Mouse (Mus musculus) T-cell, adult 2 months (primary cell): ENCODE results near the gene Tmem119.
"Not testable (repeated sequence)": the region's sequence is repeated elsewhere in the genome, so short reads cannot be mapped to it uniquely, and the experiment has no call there.

Source experiments
- DNase-seq: peaks from one replicate; pipeline ENCODE4 v3.0.0; 2022; ENCODE audit warnings: low spot score

Tmem119 gene

GRCm38 (mm10) chr5:113788645-113789044 lies 11.7 kb downstream of the Tmem119 start:
- no peak for DNase-seq

DNA sequence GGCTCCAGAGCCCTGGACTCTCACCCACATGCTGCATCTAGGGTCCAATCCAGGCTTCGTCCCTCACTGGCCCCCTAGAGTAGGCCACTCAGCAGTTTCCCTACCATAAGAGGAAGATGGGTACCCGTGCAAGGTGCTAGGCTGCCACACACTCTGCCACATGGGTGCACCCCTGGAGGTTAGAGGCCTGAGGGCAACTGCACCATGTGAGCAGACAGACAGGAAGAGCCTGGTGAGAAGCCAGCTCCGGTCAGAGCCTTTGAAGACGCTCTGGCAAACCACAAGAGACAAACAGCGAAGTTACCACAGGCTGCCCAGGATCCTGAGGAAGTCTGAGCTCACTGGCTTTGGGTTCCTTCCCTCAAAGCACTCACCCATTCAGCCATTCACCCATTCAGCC lies 13.3 kb downstream of the Tmem119 start:
- DNase-seq = peak; percentile 70

- DNase-seq = not testable (repeated sequence)
These were observed 16.2 kb downstream of the Tmem119 start for GRCm38 (mm10) chr5:113784104-113784503.

GRCm38 (mm10) chr5:113783581-113784001 lies 16.7 kb downstream of the Tmem119 start:
- DNase-seq = no peak

DNA sequence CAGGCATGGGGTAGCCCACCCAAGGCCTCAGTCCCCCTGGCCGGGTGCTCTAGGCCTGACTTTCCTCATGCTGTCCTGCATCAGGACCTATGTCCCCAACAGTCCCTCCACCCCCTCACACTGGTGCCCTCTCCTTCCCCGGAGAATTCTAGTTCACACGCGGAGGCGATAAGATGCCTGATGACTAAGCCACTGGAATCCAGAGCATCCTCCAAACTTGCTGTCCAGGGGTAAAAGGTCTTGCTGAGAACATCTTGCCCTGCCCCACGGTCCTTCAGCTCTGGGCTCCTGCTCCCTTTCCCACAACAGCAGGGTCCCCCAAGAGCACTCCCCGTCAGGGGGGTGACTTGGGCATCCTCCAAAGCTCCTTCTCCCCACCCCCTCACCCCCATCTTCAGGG lies 17.7 kb downstream of the Tmem119 start:
- DNase-seq = no peak

DNA sequence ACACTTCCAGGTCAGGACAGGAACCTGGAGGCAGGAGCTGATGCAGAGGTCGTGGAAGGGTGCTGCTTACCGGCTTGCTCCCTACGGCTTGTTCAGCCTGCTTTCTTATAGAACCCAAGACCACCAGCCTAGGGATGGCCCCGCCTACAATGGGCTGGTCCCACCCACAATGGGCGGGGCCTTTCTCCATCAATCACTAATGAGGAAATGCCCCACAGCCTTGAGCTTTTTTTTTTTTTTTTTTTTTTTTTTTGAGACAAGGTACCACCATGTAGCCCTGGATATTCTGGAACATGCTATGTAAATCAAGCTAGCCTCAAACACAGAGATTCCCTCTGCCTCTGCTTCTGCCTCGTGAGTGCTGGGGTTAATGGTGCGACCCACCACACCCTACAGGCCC lies 18.4 kb downstream of the Tmem119 start:
- DNase-seq = no peak

GRCm38 (mm10) chr5:113781254-113781653 lies 19.1 kb downstream of the Tmem119 start:
- DNase-seq = no peak

GRCm38 (mm10) chr5:113780763-113781162 lies 19.6 kb downstream of the Tmem119 start:
- no peak for DNase-seq

GRCm38 (mm10) chr5:113780082-113780752 lies 20.1 kb downstream of the Tmem119 start:
- no peak for DNase-seq

- no peak for DNase-seq
These were observed 20.7 kb downstream of the Tmem119 start for GRCm38 (mm10) chr5:113779569-113779968.

DNA sequence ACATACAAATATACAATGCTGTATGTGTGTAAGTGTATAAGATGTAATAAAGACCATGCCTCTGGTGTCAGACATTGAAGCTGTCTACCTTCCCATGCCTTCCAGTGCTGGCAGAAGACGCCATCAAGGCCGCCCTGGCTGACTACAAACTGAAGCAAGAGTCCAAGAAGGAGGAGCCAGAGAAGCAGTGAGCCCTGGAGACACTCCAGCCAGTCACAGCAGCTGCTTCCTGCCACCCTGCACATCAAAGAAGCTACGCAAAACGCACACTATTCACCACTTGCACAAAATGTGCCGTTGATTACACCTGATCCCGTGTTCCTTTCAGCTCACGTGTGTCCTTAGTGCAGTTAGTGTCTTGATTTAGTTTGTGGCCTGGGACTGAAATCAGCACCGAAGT lies 22.6 kb downstream of the Tmem119 start:
- not testable (repeated sequence) for DNase-seq

DNA sequence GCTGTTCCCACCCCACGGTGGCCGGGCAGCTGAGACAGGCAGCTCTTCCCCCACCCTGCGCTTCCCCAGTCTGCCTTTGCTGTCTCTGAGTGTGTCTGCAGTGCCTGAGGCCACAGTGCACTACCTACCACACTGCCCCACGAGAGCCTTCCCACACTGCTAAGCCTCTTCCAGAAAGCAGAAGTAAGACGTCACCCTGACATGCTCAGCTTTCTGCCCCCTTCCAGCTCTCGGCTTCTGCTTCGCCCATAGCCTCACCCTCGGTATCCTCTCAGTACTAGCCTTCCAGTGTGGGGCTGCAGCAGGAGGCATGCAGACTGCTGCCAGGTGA lies 23.5 kb downstream of the Tmem119 start:
- no peak for DNase-seq

GRCm38 (mm10) chr5:113776128-113776895 lies 24.0 kb downstream of the Tmem119 start:
- no peak for DNase-seq

DNA sequence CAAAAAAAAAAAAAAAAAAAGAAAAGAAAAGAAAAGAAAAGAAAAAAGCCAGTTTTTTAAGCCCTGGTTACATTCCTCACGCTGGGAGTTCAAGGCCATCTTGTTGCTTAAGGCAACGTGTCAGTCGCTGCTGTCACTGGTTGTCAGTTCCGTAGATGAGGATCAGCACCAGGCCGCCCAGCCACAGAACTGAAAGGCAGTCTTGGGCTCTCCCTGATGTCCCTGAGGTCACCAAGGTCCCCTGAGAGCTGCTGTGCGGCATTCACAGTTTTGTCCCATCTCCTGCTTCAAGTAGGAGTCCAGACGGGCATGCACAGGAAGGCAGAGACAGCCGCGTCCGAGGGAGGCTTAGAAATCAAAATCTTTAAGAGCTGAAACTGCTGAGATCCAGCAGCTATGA lies 24.7 kb downstream of the Tmem119 start:
- no peak for DNase-seq

DNA sequence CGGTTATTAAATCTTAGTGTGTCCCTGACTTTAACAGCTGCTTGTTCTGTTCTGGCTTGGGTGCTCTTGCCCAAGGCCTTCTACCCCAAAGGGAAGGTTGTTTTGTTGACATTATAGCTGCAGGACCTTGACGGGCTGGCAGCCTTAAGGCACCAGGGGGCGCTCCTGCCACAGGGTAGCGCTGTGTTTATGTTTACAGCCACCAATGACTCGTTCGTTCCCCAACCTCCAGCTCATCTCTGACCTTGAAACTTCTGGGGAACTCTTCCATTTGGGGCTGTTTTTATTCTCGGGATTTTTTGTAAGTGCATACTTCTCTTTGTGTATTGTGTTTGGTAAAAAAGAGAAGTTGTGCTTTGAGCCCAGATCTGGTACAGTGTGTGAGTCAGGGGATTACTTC lies 26.7 kb downstream of the Tmem119 start:
- peak; percentile 88 for DNase-seq

DNA sequence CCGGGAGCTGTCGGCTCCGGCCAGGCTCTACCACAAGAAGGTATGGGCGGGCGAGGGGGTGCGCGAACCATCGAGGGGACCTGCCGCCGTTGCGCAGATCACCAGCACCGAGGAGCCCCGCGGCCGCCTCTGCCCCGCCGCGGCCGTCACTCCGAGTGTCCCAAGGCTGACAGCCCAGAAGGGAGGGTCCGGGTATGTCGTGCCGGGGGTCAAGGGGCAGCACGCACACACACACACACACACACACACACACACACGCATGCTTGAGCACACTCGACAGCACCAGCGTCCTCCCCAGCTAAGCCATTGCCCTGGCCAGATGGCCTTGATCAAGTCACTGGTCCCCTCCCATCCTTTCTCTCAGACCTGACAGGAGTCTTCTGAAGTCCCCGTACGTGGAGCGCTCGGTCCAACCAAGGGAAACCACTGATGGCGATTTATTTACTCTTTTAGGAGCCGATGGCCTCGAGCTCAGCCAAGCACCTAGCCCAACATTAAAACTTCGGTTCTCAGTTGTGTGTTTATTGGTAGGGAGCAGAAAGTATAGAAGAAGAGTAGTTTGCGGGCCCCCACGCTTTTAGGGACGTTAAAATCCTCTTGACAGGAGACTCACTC lies 27.3 kb downstream of the Tmem119 start:
- DNase-seq = no peak

GRCm38 (mm10) chr5:113772450-113772895 lies 27.8 kb downstream of the Tmem119 start, which contains the start of the genes Sart3 and Iscu:
Gene Sart3 (minus strand): TSS chr5:113772510.
Gene Iscu (plus strand): TSS chr5:113772748.
- DNase-seq = peak; percentile 95

DNA sequence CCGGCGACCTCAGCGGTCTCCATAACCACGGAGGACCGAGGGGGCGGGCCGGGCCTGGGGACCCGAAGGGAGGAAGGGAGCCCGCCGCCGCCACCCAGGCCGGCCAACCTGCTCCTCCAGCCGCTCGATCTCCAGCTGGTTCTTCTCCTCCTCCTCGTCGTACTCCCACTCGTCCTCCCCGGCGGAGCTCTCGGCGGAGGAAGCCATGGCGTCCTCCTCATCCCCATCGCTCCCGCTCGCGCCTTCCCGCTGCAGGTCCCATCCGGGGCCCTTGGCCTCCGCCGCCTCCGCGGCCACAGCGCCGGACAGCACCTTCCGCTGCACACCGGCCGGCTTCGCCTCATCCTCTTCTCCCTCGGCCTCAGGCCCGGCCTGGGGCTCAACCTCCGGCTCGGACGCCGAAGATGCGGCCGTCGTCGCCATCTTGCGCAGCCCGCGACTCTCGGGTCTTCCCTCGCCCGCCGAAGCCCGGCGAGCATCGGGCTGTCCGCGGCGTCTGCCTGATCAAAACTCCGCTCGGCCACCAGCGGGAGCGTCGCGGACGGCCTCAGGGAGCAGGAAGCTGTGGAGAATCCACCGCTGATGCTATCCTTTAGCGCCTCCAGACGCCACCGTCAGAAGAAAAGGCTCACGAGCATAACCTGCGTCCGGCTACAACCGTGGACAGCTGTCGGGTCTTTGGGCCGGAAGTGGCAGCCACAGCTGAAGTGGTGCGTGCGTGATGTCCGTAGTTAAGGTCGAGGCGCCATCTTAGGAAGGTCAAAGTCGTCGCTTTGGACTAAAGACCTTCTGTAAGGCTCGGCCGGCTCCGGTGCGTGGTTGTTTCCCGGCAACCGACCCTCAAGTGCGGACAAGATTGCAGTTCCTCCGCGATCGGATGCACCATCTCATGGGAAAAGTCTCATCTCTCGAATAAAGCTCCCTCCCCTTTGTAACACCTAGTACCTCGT lies 28.8 kb downstream of the Tmem119 start:
- peak; percentile 86 for DNase-seq

DNA sequence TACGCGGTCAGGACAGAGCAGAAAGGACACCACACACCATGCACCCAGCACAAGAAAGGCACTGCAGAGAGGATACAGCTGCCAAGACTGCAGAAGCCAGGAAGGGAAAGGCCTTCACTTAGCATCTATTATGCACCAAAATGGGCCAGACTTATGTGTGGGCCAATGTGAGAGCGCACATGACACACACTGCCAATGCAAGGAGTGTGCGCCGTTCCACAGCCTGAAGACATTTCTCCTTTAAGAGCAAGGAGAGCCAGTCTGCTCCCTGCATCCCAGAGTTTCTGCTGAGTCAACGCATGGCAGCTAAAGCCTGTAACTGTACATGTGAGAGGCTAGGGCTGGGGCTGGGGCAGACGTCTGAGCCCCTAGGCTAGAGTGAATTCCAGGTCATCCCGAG lies 31.5 kb downstream of the Tmem119 start:
- DNase-seq = no peak

- DNase-seq = no peak
These were observed 34.4 kb downstream of the Tmem119 start for GRCm38 (mm10) chr5:113765641-113766526.

- no peak for DNase-seq
These were observed 35.9 kb downstream of the Tmem119 start for GRCm38 (mm10) chr5:113764426-113764825.
